Mouse (Mus musculus) forebrain, embryonic 15.5 days (tissue): Measurements from ENCODE around the gene Rad18. TPM values are rescaled to one million over a fixed set of nuclear protein-coding genes. Genes with fewer than 3 reads are reported as not detected.

Source experiments
- ATAC-seq: fragments of 200-750 bp; cut with Nextera tagmentation; replicated peaks from 2 replicates; pipeline ENCODE4 v1.8.0; 2017; ENCODE audit warnings: mild to moderate bottlenecking, moderate TSS enrichment, moderate library complexity
- H3K27ac ChIP-seq: fragments of 300-500 bp; sonication (generic); replicated peaks from 2 replicates; pipeline ENCODE4 v1.5.1; 2015; ENCODE audit warnings: mild to moderate bottlenecking, inconsistent platforms
- H3K27me3 ChIP-seq: fragments of 300-500 bp; sonication (generic); 2 replicates; pipeline ENCODE4 v1.6.1; 2015; ENCODE audit warnings: inconsistent platforms
- H3K36me3 ChIP-seq: fragments of 300-500 bp; sonication (generic); 2 replicates; pipeline ENCODE4 v1.6.1; 2015; ENCODE audit warnings: mild to moderate bottlenecking, inconsistent platforms
- H3K4me1 ChIP-seq: fragments of 300-500 bp; sonication (generic); 2 replicates; pipeline ENCODE4 v1.6.1; 2015; ENCODE audit warnings: inconsistent platforms
- H3K4me2 ChIP-seq: fragments of 300-500 bp; sonication (generic); replicated peaks from 2 replicates; pipeline ENCODE4 v1.6.1; 2015; ENCODE audit warnings: mild to moderate bottlenecking, inconsistent platforms
- H3K4me3 ChIP-seq: fragments of 300-500 bp; sonication (generic); 2 replicates; pipeline ENCODE4 v1.5.1; 2015; ENCODE audit warnings: mild to moderate bottlenecking, inconsistent platforms
- H3K9ac ChIP-seq: fragments of 300-500 bp; sonication (generic); replicated peaks from 2 replicates; pipeline ENCODE4 v1.6.1; 2015; ENCODE audit warnings: mild to moderate bottlenecking, inconsistent platforms
- H3K9me3 ChIP-seq: fragments of 300-500 bp; sonication (generic); 2 replicates; pipeline ENCODE4 v1.6.1; 2016; ENCODE audit warnings: inconsistent platforms
- WGBS: fragments of 180-500 bp; shearing (Covaris S2); methylation state at CpG from one replicate; pipeline ENCODE4 v1.1.7; 2015; ENCODE audit warnings: mixed read lengths; 5-methylcytosine and 5-hydroxymethylcytosine counted together
- polyA plus RNA-seq: library from polyadenylated mRNA; unstranded; fragments of >200 nt; fragmentation: Nextera tagmentation; extraction: Ambion mirVana; gene quantifications from 2 replicates; pipeline ENCODE4 v1.2.1, GENCODE M21; 2015

Rad18 gene
- polyA plus RNA-seq, 1 experiment from 2014 or later = 21.2 TPM

GRCm38 (mm10) chr6:112630291-112630690, 66.2 kb downstream of the Rad18 start:
- H3K9ac ChIP-seq = no peak overlapping the region
- no peak overlapping the region for H3K4me2 ChIP-seq
- no peaks in the 10 kb centered on the region for H3K4me1 ChIP-seq
- no peaks in the 10 kb centered on the region for H3K36me3 ChIP-seq
- H3K27me3 ChIP-seq = no peaks in the 10 kb centered on the region
- H3K4me3 ChIP-seq = no peak overlapping the region
- no peaks in the 10 kb centered on the region for H3K9me3 ChIP-seq
- WGBS = 96% methylated on average over 4 of the region's 4 CpGs
- H3K27ac ChIP-seq = no peak overlapping the region
- ATAC-seq = no peak

DNA sequence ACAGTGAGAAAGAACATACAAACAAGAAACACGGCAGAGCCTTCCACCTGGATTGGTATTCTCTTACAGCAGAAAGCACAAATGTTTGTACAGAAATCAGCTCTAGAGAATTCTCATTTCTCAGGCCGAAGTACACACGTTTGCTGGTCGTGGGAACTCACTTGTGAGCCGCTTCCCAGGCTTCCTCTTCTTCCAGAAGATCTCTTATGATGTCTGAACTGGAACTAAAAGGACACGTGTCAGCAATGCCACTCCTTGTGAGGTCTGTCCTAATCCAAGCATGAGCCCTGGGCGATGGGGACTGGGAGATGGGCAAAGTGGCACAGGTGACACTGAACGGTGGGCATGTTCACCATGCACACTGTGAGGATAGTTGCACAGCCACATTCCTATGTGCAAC, 68.2 kb downstream of the Rad18 start:
- no peak overlapping the region for H3K9ac ChIP-seq
- no peak for ATAC-seq
- no peaks in the 10 kb centered on the region for H3K9me3 ChIP-seq
- H3K4me2 ChIP-seq = no peak overlapping the region
- no peaks in the 10 kb centered on the region for H3K4me1 ChIP-seq
- no peaks in the 10 kb centered on the region for H3K27me3 ChIP-seq
- no peaks in the 10 kb centered on the region for H3K36me3 ChIP-seq
- H3K4me3 ChIP-seq = no peak overlapping the region
- WGBS = 91% methylated on average over 8 of the region's 8 CpGs
- H3K27ac ChIP-seq = peak overlapping the region; percentile 29; the same call in 1 of the 2 replicates

DNA sequence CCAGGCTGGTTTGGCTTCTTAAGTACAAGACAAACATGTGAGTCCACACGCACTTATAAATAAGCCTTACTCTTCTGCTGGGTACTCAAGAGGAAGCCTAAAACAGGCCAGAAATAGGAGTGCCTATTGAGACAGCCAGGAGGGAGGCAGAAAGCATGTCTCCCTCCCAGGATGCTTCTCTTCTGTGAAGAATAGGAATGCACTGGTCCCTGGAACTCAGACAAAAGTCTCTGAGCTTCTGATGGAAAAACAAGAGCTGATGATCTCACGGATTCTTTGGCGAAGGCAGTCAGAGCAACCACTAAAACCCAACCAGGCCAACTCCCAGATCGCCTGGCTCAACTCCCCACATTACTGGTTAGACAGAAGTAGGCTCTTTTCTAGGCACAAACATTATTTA, 74.2 kb downstream of the Rad18 start:
- Histone ChIP-seq H3K9me3 (no peaks in the 10 kb centered on the region), H3K36me3 (no peaks in the 10 kb centered on the region), H3K27me3 (no peaks in the 10 kb centered on the region), H3K4me1 (no peaks in the 10 kb centered on the region), H3K4me2 (no peak overlapping the region), H3K9ac (no peak overlapping the region), H3K27ac (no peak overlapping the region), H3K4me3 (no peak overlapping the region)
- no peak for ATAC-seq
- 84% methylated on average over 4 of the region's 4 CpGs for WGBS

DNA sequence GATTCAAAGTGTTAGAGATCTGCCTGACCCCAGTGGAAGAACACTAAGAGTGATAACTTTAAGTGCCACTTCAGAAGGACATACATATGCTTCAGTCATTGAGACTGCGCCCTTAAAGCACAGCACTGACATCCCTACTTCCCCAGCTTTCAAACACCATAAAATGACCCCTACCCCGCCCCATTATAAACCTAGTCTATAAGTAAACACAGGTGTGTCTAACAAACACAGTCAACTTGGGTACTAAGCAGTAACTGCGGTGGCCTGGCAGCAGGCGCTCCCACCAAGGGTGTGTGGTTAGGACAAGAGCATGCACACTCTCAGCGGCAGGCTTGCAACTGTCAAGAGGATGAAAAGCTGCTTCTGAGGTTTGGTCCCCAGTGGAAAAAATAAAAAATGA, 76.5 kb downstream of the Rad18 start:
- ATAC-seq = no peak
- H3K27me3 ChIP-seq = no peaks in the 10 kb centered on the region
- H3K4me1 ChIP-seq = no peaks in the 10 kb centered on the region
- H3K9me3 ChIP-seq = no peaks in the 10 kb centered on the region
- no peak overlapping the region for H3K27ac ChIP-seq
- 96% methylated on average over 5 of the region's 5 CpGs for WGBS
- no peak overlapping the region for H3K9ac ChIP-seq
- no peaks in the 10 kb centered on the region for H3K36me3 ChIP-seq
- H3K4me2 ChIP-seq = no peak overlapping the region
- no peak overlapping the region for H3K4me3 ChIP-seq

DNA sequence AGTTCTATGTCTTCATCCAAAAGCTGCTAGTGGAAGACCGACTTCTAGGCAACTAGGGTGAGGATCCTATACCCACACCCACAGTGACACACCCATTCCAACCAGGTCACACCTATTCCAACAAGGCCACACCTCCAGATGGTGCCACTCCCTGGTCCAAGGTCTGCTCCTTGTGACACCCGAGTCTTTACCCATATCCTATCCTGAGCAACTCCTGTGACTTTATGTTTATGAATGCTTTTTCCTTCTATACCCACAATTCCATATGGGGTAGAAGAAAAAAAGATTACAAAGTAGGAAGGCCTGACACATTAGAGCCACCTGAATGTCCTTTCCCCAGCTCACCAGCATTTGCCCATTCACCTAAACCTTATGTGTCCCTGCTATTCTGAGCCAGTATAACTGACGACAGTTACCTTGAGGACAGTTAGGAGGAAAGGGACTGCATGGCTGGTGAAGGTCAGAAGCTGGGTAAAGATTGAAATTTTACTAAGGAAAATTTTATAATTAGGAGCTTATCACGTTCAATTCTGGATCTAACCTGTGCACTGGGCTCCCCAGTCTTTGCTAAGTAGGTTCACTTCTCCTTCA, 78.7 kb downstream of the Rad18 start:
- Histone ChIP-seq H3K9me3 (no peaks in the 10 kb centered on the region), H3K4me2 (no peak overlapping the region), H3K4me3 (no peak overlapping the region), H3K4me1 (no peaks in the 10 kb centered on the region), H3K27ac (no peak overlapping the region), H3K27me3 (no peaks in the 10 kb centered on the region), H3K9ac (no peak overlapping the region), H3K36me3 (no peaks in the 10 kb centered on the region)
- 91% methylated on average over 4 of the region's 4 CpGs for WGBS
- no peak for ATAC-seq

- Histone ChIP-seq H3K4me3 (no peak overlapping the region), H3K4me2 (no peak overlapping the region), H3K27me3 (no peaks in the 10 kb centered on the region), H3K27ac (no peak overlapping the region), H3K36me3 (no peaks in the 10 kb centered on the region), H3K9me3 (no peaks in the 10 kb centered on the region), H3K4me1 (no peaks in the 10 kb centered on the region), H3K9ac (no peak overlapping the region)
- 62% methylated on average over 4 of the region's 4 CpGs for WGBS
- ATAC-seq = no peak
These were observed 87.5 kb downstream of the Rad18 start for GRCm38 (mm10) chr6:112609027-112609426.

DNA sequence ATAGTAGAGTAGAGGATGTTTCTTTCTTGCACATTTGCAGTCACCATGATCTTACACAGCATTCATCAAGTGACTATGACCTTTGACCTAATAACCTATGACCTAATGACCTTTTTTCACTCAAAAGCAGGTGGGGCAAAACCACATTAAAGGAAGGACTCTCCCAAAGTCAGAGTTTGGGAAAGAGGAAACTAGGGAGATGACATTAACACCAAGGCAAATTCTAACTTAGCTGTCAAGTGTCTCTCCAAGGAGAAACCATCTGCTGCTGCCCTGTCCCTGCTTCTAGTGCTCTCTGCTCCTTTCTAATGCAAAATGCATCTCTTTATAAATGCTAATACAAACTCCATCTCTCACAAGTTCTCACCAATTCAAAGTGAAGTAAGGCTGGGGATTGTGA, 92.6 kb downstream of the Rad18 start:
- H3K4me3 ChIP-seq = no peak overlapping the region
- H3K4me2 ChIP-seq = no peak overlapping the region
- no peaks in the 10 kb centered on the region for H3K4me1 ChIP-seq
- ATAC-seq = no peak
- no peak overlapping the region for H3K9ac ChIP-seq
- no peaks in the 10 kb centered on the region for H3K36me3 ChIP-seq
- no peak overlapping the region for H3K27ac ChIP-seq
- no peaks in the 10 kb centered on the region for H3K27me3 ChIP-seq
- H3K9me3 ChIP-seq = no peaks in the 10 kb centered on the region

DNA sequence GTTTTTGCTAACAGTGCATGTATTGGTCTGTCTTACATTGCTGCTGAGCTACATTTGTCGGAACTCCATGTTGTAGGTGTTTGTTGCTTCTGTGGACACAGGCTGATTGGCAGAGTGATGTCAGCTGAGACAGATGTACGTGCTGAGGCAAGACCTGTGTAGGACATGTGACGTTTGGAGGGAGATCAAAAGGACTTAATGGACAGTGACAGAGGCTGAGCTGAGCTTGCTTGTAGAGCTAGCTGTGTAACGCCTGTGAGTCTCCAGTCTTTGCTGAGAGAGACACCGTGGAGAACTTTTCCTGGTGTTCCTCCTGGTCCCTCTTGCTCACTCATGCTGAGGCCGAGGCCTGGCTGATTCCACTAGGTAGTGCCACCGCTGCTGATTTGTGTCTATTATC, 101.5 kb downstream of the Rad18 start:
- Histone ChIP-seq H3K36me3 (no peaks in the 10 kb centered on the region), H3K9ac (no peak overlapping the region), H3K4me2 (no peak overlapping the region), H3K4me3 (no peak overlapping the region), H3K27ac (no peak overlapping the region), H3K27me3 (no peaks in the 10 kb centered on the region), H3K9me3 (no peaks in the 10 kb centered on the region), H3K4me1 (no peaks in the 10 kb centered on the region)
- ATAC-seq = no peak
- WGBS = 93% methylated on average over 7 of the region's 7 CpGs

DNA sequence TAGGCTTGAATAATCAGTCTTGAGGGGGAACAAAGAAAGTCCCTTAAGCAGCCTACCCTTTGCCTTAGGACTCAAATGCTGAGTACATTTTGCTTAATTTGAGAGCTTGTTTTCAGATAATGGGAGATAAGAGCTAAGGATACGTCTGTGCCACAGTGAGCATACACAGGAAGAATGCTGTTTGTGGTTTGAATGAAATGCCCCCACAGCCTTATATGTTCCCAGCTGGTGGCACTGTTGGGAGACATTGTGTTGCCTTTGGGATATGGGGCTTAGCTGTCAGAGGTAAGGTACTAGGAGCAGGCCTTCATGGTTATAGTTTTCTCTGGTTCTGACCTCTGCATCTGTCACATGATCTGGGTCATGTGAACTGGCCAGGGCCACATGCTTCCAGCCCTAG, 108.6 kb downstream of the Rad18 start:
- Histone ChIP-seq H3K4me2 (no peak overlapping the region), H3K9ac (no peak overlapping the region), H3K4me1 (no peaks in the 10 kb centered on the region), H3K27me3 (no peaks in the 10 kb centered on the region), H3K9me3 (no peaks in the 10 kb centered on the region), H3K27ac (no peak overlapping the region), H3K4me3 (no peak overlapping the region), H3K36me3 (no peaks in the 10 kb centered on the region)
- ATAC-seq = no peak
- WGBS = 74% methylated on average over 1 of the region's 1 CpGs

DNA sequence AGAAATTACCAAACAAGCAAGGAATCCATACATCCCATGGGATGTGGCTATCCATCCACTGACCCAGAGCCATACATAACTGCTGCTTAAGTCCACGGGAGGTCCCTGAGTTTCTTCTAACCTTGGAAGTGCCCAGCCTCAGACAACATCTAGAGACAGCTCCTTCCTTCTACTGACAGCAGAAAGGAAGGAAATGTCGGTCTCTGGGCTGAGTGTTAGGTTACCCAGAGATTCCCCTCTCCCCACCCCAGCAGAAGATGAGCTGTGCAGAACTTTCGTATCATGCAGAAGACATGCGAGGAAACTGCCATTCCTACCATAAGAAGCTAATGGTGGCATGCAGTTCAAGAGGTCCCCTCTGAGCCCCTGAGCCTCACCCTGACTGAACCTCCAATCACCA, 109.5 kb downstream of the Rad18 start:
- Histone ChIP-seq H3K27ac (no peak overlapping the region), H3K36me3 (no peaks in the 10 kb centered on the region), H3K9me3 (no peaks in the 10 kb centered on the region), H3K4me3 (no peak overlapping the region), H3K4me2 (no peak overlapping the region), H3K27me3 (no peaks in the 10 kb centered on the region), H3K4me1 (no peaks in the 10 kb centered on the region), H3K9ac (no peak overlapping the region)
- ATAC-seq = no peak
- WGBS = 89% methylated on average over 4 of the region's 4 CpGs

DNA sequence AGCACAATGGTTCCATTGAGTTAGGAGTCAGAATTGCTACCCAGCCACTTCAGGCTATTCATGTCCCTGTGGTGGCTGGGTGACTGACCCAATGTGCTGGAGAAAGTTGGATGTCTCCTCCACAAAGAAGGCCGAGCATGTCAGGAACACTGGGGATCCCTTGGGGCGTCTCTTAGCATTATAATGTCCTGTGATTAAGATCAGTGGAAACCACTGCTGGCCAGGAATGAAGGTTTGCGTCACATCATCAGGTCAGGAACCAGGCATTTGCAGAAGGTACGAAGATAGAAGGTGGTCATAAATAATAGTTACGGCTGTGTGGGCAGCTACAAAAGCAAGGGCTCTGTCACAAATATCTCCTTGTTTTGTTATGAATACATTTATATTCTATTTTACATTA, 111.5 kb downstream of the Rad18 start:
- no peak for ATAC-seq
- no peaks in the 10 kb centered on the region for H3K9me3 ChIP-seq
- no peaks in the 10 kb centered on the region for H3K4me1 ChIP-seq
- H3K9ac ChIP-seq = no peak overlapping the region
- H3K27ac ChIP-seq = no peak overlapping the region
- no peaks in the 10 kb centered on the region for H3K27me3 ChIP-seq
- H3K4me3 ChIP-seq = no peak overlapping the region
- 94% methylated on average over 5 of the region's 5 CpGs for WGBS
- no peaks in the 10 kb centered on the region for H3K36me3 ChIP-seq
- H3K4me2 ChIP-seq = no peak overlapping the region

GRCm38 (mm10) chr6:112582022-112582421, 114.5 kb downstream of the Rad18 start:
- Histone ChIP-seq H3K27me3 (no peaks in the 10 kb centered on the region), H3K9me3 (no peaks in the 10 kb centered on the region), H3K36me3 (no peaks in the 10 kb centered on the region), H3K4me1 (no peaks in the 10 kb centered on the region), H3K4me2 (no peak overlapping the region), H3K9ac (no peak overlapping the region), H3K4me3 (no peak overlapping the region), H3K27ac (no peak overlapping the region)
- WGBS = 55% methylated on average over 4 of the region's 4 CpGs
- no peak for ATAC-seq

- Histone ChIP-seq H3K9me3 (no peaks in the 10 kb centered on the region), H3K4me2 (no peak overlapping the region), H3K36me3 (no peaks in the 10 kb centered on the region), H3K27me3 (no peaks in the 10 kb centered on the region), H3K4me3 (no peak overlapping the region), H3K9ac (no peak overlapping the region), H3K27ac (no peak overlapping the region), H3K4me1 (no peaks in the 10 kb centered on the region)
- no peak for ATAC-seq
- WGBS = 73% methylated on average over 5 of the region's 5 CpGs
These were observed 119.3 kb downstream of the Rad18 start for GRCm38 (mm10) chr6:112577198-112577597.
